Mouse (Mus musculus): ENCODE measurements at regions not wholly inside any gene's neighbourhood (a gene's known extent, or its start where the extent isn't known, plus 50 kb on each side); places are given as distances from the start of the nearest gene placed in this dataset.

- no peak for TF ChIP-seq CTCF (IDR thresholded peaks at IDR 0.05; ENCODE audit: borderline replicate concordance, control insufficient read depth, extremely low read depth, insufficient read depth, low read length, poor library complexity)
- TF ChIP-seq POLR2A (IDR thresholded peaks at IDR 0.05; ENCODE audit: control insufficient read depth, extremely low read depth, insufficient read depth, low read length, poor library complexity), result no peak
These were observed 155.0 kb upstream of the Igsf21 start for GRCm38 (mm10) chr4:140401632-140402031.
